In genomic region chr14:57980776-57981175, GRCm38 (mm10) we compare ENCODE assay signal across 16 mouse cellular contexts.
"Had no signal": no experiment of that assay in that cellular context is flagged by ENCODE, and none has a peak within 500 bp of the region (broad histone marks: within the 10 kb centered on the region; RNA-seq: fewer than 3 reads in every experiment).

No protein-coding gene starts in this region.

- H3K27me3 ChIP-seq: limb, embryonic 12.5 days; midbrain, embryonic 12.5 days; midbrain, embryonic 15.5 days; neural tube, embryonic 13.5 days; stomach, embryonic 15.5 days had no signal

- H3K9me3 ChIP-seq: limb, embryonic 12.5 days; midbrain, embryonic 12.5 days; midbrain, embryonic 15.5 days; neural tube, embryonic 13.5 days; stomach, embryonic 15.5 days had no signal

- DNase-seq: kidney, adult 8-10 months; kidney, postnatal 14 days; liver, postnatal 0 days; lung, embryonic 14.5 days; retina, postnatal 1 day; right cerebral cortex, postnatal 25 days; spleen, adult 18-20 months; thymus, postnatal 25 days had no signal

- H3K9ac ChIP-seq: limb, embryonic 12.5 days; liver, embryonic 14.5 days; liver, postnatal 0 days; lung, embryonic 14.5 days; midbrain, embryonic 12.5 days; midbrain, embryonic 15.5 days; neural tube, embryonic 13.5 days; stomach, embryonic 15.5 days had no signal

- H3K27ac ChIP-seq: liver, embryonic 14.5 days; macrophage; midbrain, embryonic 12.5 days; midbrain, embryonic 15.5 days; neural tube, embryonic 13.5 days; stomach, embryonic 15.5 days had no signal

- H3K36me3 ChIP-seq: limb, embryonic 12.5 days; midbrain, embryonic 12.5 days; midbrain, embryonic 15.5 days; neural tube, embryonic 13.5 days; stomach, embryonic 15.5 days had no signal

- ATAC-seq: liver, postnatal 0 days; midbrain, embryonic 15.5 days had no signal

- H3K4me2 ChIP-seq: limb, embryonic 12.5 days; liver, embryonic 11.5 days; lung, embryonic 14.5 days; midbrain, embryonic 12.5 days; midbrain, embryonic 15.5 days; neural tube, embryonic 13.5 days; stomach, embryonic 15.5 days had no signal

- H3K4me3 ChIP-seq: limb, embryonic 12.5 days; midbrain, embryonic 12.5 days; midbrain, embryonic 15.5 days; neural tube, embryonic 13.5 days; stomach, embryonic 15.5 days had no signal
